Mouse (Mus musculus) heart, postnatal 10 days (tissue): Measurements from ENCODE around the gene Lgr5. TPM values are rescaled to one million over a fixed set of nuclear protein-coding genes. Genes with fewer than 3 reads are reported as not detected.

ENCODE experiments used
- DNase-seq, 2 experiments: peaks; one replicate each; pipeline ENCODE4 v3.0.0; 2021
- intact Hi-C: fragments of 180-260 bp; cut with DNase I; formaldehyde crosslinking; loops from one replicate; pipeline ENCODE4 v1.15.1; 2025
- total RNA-seq, 2 experiments: library from RNA; stranded (reverse); gene quantifications; 2 replicates each; pipeline ENCODE4 v1.2.3; 2021

Gene Lgr5
- total RNA-seq, 2 experiments from 2014 or later, result 0.10 to 0.42 TPM

- DNase-seq, result no peak
- intact Hi-C loops, result no loop called here
Measured at GRCm38 (mm10) chr10:115518845-115519244, 68.7 kb downstream of the Lgr5 start.

GRCm38 (mm10) chr10:115515503-115515902 is 72.1 kb downstream of the Lgr5 start:
- no peak for DNase-seq
- intact Hi-C loops, result no loop called here

DNA sequence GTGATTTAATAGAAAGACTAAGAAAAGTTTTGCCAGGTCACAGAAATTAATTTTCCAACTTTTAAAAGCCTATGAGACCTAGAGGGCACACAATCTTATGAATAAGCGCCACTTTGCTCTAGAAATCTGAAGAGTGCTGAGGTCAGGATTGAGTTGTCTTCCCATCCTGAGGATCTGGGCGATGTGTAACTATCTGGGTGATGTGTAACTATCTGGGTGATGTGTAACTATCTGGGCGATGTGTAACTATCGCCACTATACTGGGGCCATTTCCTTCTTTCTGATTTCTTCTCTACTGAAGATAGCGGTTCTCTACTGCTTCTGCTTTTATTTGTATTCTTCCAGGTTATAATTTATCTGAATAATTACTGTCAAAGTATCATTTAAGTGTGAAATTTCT is 76.6 kb downstream of the Lgr5 start:
- intact Hi-C loops, result no loop called here
- DNase-seq, result no peak

DNA sequence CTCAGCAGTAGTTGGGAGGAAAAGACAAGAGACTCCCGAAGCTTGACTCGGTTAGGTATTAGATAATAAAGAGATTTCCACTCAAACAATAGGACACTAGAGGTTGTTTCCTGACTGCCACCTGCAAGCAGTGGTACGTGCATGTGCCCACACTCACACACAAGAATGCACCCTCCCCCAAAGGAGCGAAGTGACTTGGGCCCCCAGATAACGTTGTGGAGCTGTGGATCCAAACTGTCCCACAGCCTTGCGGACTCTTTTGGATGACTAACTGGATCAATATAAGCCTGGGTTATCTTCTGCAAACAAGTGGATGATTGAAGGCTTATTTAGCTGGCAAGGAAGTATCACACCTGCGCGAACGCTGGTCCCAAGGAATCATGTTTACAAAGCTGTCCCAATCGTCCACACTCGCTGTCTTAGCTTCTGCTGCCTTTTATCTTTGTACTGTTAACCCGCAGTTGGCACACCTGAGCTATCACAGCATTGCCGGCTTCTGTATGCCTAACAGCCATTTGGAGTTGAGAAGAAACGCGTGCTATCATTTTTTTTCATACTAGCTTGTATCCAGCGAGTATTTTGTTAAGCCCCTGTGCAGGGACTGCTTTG is 81.8 kb downstream of the Lgr5 start:
- DNase-seq, result no peak
- intact Hi-C loops, result no loop called here

DNA sequence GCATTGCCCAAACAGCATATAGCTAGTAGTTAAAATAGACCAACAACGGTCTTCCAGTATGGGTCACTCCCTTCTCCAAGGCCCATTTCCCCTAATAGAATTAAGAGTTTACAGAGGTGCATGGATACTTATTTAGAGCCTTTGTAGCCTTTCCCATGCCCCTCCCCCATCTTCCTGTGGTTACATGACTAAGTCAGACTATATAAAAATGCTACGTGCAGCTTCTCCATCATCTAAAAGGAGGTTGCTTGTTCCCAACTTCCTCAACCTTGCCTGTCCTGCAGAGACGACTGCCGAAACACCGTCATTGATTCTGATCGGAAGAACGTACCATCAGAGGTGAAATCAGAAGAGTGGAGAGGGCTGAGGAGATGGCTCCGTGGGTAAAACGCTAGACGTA is 82.4 kb downstream of the Lgr5 start:
- intact Hi-C loops, result no loop called here
- no peak for DNase-seq

DNA sequence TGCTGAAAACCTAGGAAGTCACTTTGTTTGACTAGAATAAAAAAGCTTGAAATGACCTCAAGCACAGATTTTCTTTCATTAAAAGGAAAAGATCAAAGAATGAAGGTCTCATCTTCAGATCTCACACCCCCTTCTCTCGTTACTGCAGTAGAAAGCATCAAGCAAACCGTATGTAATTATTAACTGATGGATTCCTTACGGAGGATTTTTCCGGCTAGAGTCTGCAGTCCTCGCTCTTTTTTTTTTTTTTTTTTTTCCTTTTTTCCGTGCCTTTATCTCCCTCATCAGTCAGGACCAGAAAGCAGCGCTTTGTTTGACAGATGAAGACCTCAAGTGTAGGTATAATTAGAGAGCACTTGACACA is 93.8 kb downstream of the Lgr5 start:
- intact Hi-C loops, result no loop called here
- no peak for DNase-seq

GRCm38 (mm10) chr10:115492956-115493777 is 94.4 kb downstream of the Lgr5 start:
- no peak for DNase-seq
- intact Hi-C loops, result no loop called here

GRCm38 (mm10) chr10:115491803-115492510 is 95.6 kb downstream of the Lgr5 start:
- DNase-seq, result no peak
- intact Hi-C loops, result no loop called here

DNA sequence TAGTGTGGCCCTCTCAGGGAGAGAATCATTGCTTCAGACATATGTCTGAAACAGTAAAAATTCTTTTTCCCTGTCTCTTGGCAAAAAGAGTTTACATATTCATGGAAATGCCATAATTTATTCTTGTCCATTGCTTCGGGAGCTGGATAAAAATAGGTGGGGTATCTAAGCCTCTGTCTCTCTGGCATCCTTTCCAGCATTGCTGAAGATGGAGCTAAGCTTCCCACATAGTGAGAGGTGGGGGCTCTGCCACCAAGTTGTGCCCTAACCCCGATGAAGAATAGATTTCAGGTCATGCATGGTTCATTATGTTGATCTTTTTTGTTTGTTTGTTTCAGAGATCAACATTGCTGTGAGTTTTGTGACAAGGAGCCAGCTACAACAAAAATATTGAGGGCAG is 102.0 kb downstream of the Lgr5 start:
- no peak for DNase-seq
- intact Hi-C loops, result no loop called here

- no peak for DNase-seq
Measured at GRCm38 (mm10) chr10:115484660-115485059, 102.9 kb downstream of the Lgr5 start.

DNA sequence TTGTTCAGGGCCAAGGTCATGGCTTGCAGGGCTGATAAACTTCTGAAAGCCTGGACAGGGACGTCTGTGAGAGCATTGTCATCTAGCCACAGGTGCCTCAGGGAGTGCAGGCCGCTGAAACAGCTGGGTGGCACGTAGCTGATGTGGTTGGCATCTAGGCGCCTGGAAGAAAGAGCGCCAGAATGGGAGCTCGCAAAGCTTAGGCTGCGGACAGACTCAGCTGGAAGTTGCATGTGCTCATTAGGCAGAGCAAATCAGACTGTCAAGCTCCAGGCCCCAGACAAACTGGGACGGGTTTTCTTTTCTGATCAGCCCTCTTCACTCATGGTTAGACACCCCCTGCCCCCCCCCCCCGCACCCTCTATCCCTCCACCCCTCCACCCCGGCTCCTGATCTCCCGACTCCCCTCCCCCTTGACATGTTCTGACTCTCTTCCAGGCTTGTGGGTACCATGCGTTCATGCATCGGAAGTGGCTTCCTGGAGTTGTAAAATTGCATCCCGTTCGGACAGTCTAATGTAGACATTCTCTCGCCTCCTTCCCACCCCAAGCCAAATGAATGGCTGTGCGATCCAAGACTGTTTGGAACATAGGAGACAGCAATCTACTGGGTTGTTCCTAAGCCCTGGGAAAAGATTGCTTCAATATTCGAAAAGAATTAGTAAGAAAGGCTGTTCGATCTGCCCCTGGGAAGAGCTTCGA is 109.0 kb downstream of the Lgr5 start:
- intact Hi-C loops, result no loop called here
- no peak for DNase-seq

More at GRCm38 (mm10) chr10:115484660-115485059, 102.9 kb downstream of the Lgr5 start:
- intact Hi-C loops, result no loop called here

DNA sequence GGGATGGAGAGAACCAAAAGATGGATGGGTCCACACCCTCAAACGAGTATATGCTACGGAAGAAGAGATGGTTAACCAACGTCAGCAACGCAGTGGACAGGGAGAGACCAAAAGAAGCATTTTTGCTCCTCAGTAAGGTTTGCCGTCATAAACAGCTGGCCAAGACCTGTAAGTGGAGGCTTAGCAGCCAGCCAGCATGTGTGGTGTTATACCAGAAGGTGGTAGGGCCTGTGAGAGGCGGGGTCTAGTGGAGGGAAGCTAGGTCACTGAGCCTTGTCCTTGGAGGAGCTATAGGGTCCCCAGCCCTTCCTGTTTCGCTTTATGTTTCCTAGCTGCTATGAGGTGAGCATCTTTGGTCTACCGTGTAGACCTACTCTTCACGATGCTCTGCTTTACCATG is 111.1 kb downstream of the Lgr5 start:
- DNase-seq, result no peak
- intact Hi-C loops, result no loop called here

GRCm38 (mm10) chr10:115475000-115475550 is 112.5 kb downstream of the Lgr5 start:
- DNase-seq, result no peak
- intact Hi-C loops, result no loop called here

DNA sequence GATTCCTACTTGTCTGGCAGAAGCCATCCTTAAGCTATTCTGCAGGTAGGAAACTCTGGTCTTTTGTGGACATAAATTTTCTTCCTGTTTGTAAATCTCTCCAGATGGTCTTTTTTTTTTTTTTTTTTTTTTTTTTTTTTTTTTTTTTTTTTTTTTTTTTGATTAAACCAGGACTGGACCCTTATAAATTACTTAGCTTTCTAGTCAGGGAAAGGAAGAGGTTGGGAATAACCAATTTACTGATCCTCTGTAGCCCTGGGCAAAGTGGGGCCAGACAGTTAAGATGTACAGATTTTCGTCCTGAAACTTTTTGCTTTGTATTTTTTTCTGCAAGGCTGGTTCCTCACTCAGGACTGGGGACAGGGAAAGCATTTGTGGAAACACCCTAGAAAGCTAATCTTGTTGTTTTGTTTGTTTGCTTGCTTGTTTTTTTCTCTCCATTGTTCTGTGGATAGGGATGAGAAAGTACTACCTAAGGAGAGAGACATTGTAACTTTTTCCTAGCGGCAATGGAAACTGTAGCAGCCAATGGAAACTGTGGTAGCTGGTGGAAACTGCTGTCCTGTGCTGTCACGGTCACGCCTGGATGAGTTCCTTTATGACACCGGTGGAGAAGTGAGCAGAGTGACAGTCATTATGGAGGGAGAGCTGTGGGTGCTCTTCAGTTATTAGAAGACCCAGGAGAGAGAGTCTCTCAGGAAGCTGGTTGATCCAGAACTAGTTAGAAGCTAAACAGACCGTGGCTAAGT is 114.2 kb downstream of the Lgr5 start:
- no peak for DNase-seq
- intact Hi-C loops, result no loop called here

- intact Hi-C loops, result no loop called here
- peak in 1 of 2 experiments; percentile 14 for DNase-seq
Measured at GRCm38 (mm10) chr10:115470621-115471334, 116.8 kb downstream of the Lgr5 start.

GRCm38 (mm10) chr10:115469040-115469439 is 118.5 kb downstream of the Lgr5 start:
- intact Hi-C loops, result no loop called here
- no peak for DNase-seq

DNA sequence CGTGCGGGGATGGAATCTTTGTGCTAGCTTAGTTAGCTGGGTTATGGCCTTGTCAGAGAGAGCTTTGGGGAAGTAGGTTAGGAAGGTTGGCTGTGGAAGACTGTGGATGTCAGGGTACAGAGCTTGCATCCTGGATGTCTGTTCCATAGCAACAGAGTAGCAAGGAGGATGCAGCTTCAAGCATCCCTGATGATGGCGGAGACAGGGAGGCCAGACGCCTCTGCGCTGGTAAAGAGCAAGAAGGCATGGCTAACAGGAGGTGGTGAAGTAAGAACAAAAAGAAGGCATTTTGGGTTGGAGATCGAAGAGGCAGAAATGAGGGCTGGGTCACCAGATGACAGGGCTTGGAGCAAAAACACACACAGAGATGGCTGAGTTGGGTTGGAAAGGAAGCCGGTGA is 118.9 kb downstream of the Lgr5 start:
- no peak for DNase-seq
- intact Hi-C loops, result no loop called here

DNA sequence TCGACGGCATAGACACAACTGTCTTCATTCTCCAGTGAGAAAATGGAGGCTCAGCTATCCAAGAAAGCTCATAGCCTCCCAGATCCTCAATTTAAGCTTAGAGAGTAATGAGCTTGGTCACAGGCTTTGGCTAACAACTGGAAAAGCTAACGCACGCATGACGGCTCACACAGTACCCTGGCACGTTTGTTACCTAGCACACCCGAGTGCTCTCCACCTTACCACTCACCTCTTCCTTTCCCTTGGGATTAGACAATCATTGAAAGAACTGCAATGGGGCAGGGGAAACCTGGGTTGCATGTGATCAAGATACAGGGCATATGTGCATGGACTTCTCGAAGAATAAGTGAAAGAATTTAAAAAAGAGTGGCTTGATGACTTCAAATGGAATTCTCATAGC is 119.6 kb downstream of the Lgr5 start:
- DNase-seq, result no peak
- intact Hi-C loops, result no loop called here

- intact Hi-C loops, result no loop called here
- DNase-seq, result peak; percentile 7 to 10
Measured at GRCm38 (mm10) chr10:115465778-115466177, 121.8 kb downstream of the Lgr5 start.

GRCm38 (mm10) chr10:115465072-115465471 is 122.5 kb downstream of the Lgr5 start:
- DNase-seq, result no peak
- intact Hi-C loops, result no loop called here
